Mouse (Mus musculus) liver, embryonic 14.5 days (tissue): ENCODE results near the gene Pkig.

Source experiments
- CTCF ChIP-seq: IDR thresholded peaks from 2 replicates; pipeline ENCODE4 v1.5.1; 2016; ENCODE audit warnings: antibody characterized with exemption, low read depth, control low read depth
- EP300 ChIP-seq: IDR thresholded peaks from 2 replicates; pipeline ENCODE4 v1.6.1; 2016; ENCODE audit warnings: antibody characterized with exemption, low read depth

GRCm38 (mm10) chr2:163702921-163703320 is 44.7 kb downstream of the Pkig start:
- TF ChIP-seq CTCF, result no peak
- no peak for TF ChIP-seq EP300
